Mouse (Mus musculus): ENCODE results near the gene Prune2.

- TF ChIP-seq E2F4 (IDR thresholded peaks at IDR 0.05; ENCODE audit: insufficient read depth) (no peak), USF1 (IDR thresholded peaks at IDR 0.05; ENCODE audit: low read depth) (no peak), POLR2A (IDR thresholded peaks at IDR 0.05; ENCODE audit: insufficient read length, low read depth) (no peak), MYOG (IDR thresholded peaks at IDR 0.05; ENCODE audit: control insufficient read depth in 1 of 3, insufficient read depth in 1 of 3, insufficient read length in 2 of 3, low read depth in 2 of 3) (no peak), POLR2AphosphoS2 (IDR thresholded peaks at IDR 0.05; ENCODE audit: insufficient read length, low read depth) (no peak), MAX (IDR thresholded peaks at IDR 0.05; ENCODE audit: low read depth) (no peak), REST (IDR thresholded peaks at IDR 0.05; ENCODE audit: insufficient read depth, insufficient read length) (no peak), CEBPB (IDR thresholded peaks at IDR 0.05; ENCODE audit: insufficient read depth, poor library complexity, severe bottlenecking) (no peak), TCF12 (IDR thresholded peaks at IDR 0.05; ENCODE audit: insufficient read depth, poor library complexity, severe bottlenecking) (no peak), MYOD1 (IDR thresholded peaks at IDR 0.05; ENCODE audit: control insufficient read depth in 1 of 3, insufficient read length in 2 of 3, low read depth in 2 of 3) (no peak), TCF3 (IDR thresholded peaks at IDR 0.05; ENCODE audit: insufficient read length, low read depth) (no peak)
These were observed 317.1 kb downstream of the Prune2 start for GRCm38 (mm10) chr19:17272988-17273387.

All from myocyte (in vitro differentiated cells).